Mouse (Mus musculus): ENCODE data around the gene Tm2d1.
"Not testable (repeated sequence)": the region's sequence is repeated elsewhere in the genome, so short reads cannot be mapped to it uniquely, and the experiment has no call there.

Tm2d1 gene

DNA sequence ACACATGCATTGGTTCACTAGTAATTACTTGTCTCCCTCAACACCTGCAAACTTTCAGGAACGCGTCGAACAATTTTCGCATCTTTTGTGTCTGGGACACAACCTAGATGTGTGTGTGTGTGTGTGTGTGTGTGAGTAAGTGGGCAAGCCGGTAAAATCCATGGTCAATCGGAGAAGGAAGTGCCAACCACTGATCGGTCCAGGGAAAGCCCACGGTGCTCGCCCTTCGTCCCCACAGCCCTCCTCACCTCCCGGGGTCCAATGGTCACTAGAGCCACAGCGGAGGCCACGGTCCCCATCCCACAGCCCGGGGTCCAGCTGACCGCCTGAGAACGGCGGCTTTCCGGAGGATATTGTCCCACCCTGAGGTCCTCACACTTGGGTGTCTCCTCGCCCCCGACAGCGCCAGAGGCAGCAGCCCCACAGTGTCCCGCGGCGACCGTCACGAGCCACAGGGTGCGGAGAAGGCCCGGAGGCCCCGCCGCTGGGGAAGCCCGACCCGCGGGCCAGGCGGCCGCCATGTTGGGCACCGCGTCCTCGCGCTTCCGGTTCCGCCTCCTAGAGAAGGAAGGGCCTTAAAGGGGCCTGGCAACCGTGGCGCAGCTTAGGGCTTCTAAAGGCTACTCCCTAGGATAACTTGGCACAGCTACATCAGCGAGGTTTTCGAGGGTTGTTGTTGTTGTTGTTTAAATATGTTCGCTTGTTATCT lies at the start of gene Tm2d1:
TSS of gene Tm2d1 (minus strand) at position 591 of the 709 bp plus-strand sequence.
- DNase-seq (ENCODE audit: extremely low read depth, insufficient read length, low spot score), result peak; percentile 81

DNA sequence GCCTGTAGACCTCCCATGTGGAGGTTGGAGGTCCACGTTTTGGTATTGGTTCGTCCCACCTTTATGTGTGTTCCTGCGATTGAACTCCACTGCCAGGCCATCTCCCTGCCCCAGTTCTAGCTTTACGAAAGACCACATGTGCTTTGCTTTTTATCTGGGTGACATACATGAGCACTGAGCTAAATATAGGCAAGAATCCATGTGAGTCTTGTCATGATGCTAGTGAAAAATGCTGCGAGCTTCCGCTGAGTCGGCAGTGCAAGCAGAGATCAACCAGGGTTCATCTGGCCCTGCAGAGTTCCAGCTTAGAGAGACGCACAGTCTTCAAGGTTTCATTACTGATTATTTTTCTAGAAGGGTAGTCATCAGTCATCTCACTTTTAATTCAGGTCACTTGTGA lies 45.3 kb upstream of the Tm2d1 start:
- DNase-seq (ENCODE audit: extremely low read depth, insufficient read length, low spot score), result no peak

DNA sequence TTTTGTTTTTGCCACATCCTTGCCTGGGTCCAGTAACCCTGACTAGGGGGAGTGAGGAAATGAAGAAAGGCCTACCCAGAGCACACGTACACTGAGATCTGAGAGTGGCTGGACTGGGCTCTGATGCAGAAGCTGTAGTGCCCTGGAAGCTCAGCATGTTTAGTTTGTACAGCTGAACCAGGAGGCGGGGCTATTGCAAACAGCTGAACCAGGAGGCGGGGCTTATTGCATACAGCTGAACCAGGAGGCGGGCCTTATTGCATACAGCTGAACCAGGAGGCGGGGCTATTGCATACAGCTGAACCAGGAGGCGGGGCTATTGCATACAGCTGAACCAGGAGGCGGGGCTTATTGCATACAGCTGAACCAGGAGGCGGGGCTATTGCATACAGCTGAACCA lies 32.0 kb upstream of the Tm2d1 start:
- not testable (repeated sequence) for DNase-seq (ENCODE audit: extremely low read depth, insufficient read length, low spot score)

DNA sequence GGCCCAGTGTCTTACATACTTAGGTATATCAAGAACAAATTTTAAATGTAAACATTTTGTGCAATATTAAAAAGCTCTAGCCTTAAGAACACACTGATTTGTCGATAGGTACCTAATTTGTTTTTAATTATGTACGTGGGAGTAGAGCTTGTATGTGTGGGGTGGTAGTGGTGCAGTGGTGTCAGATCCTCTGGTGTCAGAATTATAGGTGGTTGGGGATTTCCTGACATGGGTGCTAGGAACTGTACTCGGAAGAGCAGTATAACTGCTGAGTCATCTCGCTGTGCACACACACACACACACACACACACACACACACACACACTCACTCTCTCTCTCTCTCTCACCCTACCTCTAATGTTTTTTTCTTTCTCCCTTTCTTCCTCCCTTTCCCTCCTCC lies 25.3 kb upstream of the Tm2d1 start:
- no peak for DNase-seq (ENCODE audit: extremely low read depth, insufficient read length, low spot score)

DNA sequence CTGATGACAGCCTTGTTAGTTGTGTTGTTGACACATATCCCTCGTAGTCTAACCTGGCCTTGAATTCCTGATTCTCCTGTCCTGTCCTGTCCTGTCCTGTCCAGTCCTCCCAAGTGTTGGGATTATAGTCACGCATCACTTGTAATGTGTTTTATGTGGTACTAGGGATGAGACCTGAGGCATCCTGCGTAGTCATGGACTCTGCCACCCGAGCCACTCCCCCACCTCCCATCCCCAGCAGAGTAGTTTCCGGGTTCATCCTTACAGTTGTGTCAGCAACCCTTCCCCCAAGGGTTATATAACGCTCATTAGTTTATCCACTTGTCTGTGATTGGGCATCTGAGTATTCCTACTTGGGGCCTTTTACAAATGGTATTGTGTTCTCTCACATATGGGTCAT lies 21.3 kb upstream of the Tm2d1 start:
- no peak for DNase-seq (ENCODE audit: extremely low read depth, insufficient read length, low spot score)

DNA sequence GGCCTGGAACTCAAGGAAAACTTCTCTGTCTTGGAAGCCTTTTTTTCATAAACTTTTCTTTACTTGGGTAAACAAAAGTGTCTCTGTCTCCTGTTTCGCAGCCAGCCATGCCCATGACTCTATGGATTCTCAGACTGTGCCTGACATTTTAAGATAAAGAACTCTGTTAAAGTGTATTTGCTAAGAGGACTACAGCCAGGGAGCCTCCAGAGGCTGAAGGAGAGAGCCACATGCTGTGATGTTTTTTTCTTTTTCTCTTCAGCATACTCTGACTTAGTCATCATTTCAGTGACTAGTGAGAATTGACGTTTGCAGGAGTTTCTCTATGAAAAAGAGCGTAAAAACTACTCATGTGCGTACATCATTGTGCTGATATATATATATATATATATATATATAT lies 20.4 kb upstream of the Tm2d1 start:
- no peak for DNase-seq (ENCODE audit: extremely low read depth, insufficient read length, low spot score)

DNA sequence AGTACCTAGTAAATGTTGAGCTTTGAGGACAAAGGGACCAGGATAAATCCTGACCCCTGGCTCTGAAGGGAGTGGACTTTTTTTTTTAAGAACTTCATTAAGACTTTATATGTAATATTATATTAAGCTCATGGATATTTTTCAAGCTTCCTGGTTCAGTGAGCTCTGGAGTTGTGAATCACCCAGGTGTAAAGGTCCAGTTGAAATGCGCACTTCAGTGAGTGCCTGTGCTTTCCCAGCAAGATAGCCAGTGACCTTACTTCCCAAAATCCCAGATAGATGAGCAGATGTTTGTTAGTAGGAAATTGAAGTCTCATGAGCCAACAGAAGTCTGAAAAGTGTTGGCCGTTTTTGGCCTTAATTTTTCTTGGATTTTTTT lies 18.5 kb upstream of the Tm2d1 start:
- DNase-seq (ENCODE audit: extremely low read depth, insufficient read length, low spot score), result no peak

DNA sequence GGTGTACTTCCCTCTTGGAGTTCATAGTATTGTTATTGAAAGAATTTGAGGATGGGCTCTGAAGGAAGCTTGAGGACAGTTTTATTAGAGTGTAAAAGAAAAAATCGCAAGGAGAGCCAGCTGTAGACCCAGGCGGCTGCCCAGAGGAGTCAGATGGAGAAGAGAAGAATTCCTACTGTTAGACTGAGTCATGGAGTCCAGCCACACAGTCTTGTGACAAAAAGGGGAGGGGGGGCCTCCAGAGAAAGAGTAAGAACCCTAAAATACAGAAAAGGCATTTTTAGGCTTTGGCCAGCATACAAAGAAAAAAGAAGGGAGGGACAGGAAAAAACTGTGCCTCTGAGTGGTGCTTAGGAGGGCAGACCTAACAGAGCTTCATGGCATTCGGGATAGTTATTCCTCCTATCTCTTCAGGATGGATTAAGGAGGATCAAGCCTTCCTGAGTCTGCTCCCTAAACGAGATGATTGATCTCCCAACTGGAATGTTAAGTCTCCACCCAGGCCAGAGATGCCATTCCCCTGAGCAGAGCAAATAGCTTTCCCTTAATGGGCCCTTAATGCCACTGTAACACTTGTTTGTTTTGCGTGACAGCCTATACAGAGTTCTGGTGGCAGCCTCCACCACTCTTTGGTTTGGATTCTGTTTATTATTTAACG lies 17.9 kb upstream of the Tm2d1 start:
- DNase-seq (ENCODE audit: extremely low read depth, insufficient read length, low spot score), result no peak

DNA sequence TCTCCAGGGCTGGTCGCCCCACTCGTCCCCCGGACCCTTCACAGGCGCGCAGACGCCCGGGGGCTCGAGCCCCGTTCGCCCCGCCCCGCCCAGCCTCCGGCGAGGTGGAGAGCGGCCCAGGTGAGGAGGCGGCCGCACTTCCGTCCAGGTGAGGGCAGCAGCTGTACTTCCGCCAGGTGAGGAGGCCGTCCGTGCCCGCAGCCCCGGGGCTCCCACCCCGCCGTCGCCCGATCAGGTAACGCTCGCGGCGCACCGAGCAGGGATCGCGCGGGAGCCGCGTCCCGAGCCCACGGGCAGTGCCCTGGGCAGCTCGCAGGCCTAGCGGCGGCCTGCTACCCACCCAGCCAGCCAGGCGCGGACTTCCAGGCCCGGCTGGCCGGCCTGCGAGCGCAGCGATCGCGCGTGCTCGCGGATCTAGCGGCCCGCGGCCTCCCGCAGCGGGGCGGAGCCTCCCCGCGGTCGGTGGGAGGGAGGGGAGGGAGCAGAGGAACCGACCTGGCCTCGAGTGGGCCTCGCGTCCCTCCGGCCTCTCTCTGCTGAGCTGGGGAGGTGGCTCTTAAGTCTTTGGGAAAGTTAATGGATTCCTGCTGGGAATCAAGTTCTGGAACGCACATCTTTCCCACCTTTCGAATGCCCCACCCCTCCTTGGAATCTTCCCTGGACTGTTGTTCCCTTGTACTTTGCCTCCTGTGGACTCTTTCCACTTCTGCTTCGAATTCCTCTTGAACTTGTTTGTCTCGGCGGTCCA lies 12.8 kb upstream of the Tm2d1 start, which contains the start of gene Patj:
TSS of gene Patj (plus strand) at position 96 of the 748 bp plus-strand sequence.
- no peak for DNase-seq (ENCODE audit: extremely low read depth, insufficient read length, low spot score)

DNA sequence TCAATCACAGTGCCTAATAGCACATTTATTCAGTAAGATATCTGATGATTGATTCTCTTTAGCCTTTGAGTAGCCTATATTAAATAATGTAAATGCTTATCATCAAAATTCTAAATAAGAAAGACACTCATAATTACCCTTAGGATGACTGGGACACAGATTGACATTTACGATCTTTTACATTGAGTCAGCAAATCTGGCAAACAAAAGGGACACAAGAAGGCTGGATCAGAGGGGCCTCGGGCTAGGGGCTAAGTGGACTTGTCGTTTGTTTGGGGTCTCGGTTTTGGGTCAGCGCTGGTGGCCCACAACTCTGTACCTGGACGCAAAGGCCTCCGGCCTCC lies 12.2 kb upstream of the Tm2d1 start:
- DNase-seq (ENCODE audit: extremely low read depth, insufficient read length, low spot score), result no peak

DNA sequence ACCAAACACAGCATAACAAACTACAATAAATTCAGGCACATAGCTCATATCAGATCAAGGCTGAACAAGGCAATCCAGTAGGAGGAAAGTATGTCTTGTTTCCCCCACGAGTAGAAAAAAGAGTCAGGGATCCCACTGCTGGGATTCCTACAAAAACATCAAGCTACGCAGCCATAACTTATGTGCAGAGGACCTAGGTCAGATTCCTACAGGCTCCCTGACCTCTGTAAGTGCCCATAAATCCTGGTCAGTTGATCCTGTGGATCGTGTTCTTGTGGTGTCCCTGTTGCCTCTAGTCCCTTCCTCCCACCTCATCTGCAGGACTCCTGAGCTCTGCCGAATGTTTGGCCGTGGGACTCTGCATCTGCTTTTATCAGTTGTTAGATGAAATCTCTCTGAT lies 1.9 kb upstream of the Tm2d1 start:
- DNase-seq (ENCODE audit: extremely low read depth, insufficient read length, low spot score), result no peak

DNA sequence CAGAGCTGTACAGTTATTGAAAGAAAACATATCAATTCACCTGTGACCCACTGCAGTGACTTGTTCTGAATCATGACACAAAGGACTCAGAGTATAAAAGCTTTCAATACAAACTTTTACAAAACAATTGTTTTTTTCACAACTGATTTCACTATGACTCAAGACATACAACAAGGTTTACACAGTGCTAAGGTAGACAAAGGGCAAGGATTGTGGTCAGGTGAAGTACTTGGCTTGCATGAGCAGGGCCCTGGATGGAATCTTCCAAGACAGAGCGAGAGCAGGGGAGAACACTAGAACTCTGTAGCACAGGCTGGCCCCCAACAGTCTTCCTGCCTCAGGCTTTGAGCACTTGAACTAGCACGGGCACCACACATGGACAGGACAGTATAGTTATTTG lies 6.2 kb downstream of the Tm2d1 start:
- DNase-seq (ENCODE audit: extremely low read depth, insufficient read length, low spot score), result no peak

DNA sequence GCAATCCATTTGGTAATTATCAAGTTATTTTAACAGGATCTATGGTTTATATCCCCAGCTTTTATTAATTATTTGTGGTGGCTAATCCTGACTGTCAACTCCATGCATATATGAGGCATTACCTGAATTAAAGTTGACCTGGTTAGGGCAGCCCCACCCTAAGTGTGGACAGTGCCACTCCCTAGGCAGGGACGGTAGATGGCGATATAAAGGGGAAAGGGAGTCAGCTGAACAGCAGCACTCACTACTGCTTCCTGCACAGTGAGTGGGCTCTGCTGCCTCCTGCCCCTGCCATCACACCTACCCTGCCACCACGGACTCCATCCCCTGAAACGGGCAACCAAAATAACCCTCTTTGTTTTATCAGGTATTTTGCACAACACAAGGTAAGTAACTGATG lies 7.7 kb downstream of the Tm2d1 start:
- no peak for DNase-seq (ENCODE audit: extremely low read depth, insufficient read length, low spot score)

DNA sequence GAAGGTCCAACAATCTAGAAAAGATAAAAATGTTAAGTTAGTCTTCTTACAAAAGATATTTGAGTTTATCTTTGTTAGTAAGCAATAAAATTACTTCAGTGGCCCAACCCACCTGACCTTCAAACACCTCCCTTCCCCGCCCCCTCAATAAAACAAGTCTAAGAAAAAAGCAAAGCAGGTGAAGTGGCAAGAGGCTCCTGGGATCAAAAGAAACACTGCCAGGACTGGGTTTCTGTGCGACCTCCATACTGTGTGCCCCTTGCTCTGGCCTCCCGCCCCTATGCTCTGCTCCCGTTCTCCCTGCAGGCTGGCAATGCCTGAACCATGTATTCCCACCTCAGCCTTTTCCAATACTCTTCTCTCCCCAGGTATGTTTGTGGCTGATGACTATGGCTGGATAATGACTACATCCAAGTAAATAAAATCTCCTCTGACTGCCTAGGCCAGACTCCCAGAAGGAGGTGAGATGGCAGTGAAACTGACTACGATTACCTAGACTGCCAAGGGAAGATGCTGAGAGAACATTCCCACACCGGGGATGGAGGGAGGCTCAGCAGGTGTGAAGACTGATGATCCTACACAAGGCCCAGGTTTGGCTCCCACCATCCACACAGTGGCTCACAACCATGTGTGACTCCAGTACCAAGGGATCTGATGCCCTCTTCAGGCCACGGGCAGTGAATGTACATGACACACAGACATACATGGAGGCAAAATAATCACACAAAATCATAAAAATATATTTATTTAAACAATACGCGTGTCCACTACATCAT lies 24.9 kb downstream of the Tm2d1 start:
- no peak for DNase-seq (ENCODE audit: extremely low read depth, insufficient read length, low spot score)

DNA sequence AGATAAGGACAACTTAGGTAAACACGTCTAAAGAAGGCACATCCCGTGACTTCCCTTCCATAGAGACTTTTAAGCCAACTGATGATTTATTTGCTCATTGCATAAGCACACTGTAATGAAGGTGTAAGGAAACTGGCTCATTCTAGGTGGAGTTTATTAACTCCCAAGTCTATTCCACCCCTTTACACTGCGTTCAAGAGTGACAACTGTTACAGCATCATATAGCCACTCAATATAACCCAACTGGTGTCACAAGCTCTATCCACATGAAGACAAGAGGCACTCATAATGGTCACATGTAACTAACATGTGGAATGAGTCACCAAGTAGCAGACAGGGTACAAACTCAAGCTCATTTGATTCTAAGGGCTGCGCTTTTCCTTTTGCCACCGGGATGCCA lies 34.5 kb downstream of the Tm2d1 start:
- DNase-seq (ENCODE audit: extremely low read depth, insufficient read length, low spot score), result no peak

DNA sequence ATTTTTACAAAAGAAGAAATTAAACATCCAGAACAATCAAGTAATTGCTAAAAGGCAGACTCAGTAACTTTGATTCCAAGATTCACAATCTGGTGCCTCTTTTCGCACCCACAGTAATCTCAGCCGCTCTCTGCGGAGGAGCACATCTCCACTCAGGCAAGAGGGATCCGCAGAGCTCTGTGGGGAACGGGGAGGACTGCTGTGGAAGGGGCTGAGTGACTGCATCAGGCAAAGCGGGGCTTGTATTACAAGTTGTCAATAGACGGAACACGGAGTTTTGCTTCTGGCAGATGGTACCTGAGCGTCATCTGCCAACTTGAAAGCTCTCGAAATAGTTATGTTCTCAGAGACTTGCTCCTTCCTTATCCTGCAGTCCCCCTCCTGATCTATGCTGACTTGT lies 37.3 kb downstream of the Tm2d1 start:
- DNase-seq (ENCODE audit: extremely low read depth, insufficient read length, low spot score), result no peak

DNA sequence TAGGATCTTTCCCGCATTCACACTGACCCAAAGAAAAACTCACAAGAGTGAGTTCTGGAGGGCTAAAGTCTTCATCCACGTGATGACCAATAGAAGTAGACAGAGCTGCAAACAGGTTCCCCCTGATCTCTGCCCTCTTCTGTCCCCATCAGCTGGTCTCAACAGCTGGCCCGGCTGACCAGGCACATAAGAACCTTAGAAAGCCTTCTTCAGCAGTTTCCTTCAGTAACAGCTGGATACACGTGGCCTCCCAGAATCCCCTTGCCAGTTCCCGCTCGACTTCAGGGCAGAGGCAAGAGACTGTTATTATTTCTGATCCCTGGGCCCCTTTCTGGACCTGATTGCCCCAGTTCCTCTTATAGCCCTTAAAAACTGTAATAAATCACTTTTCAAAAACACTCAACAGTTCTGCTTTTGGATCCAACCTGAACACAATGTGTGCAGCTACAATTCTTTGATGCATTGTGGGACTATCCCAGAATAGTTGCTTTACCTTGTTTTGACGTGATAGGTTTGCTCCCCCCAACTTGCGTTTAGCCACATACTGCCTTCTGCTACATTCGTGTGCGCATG lies 43.0 kb downstream of the Tm2d1 start:
- DNase-seq (ENCODE audit: extremely low read depth, insufficient read length, low spot score), result no peak

DNA sequence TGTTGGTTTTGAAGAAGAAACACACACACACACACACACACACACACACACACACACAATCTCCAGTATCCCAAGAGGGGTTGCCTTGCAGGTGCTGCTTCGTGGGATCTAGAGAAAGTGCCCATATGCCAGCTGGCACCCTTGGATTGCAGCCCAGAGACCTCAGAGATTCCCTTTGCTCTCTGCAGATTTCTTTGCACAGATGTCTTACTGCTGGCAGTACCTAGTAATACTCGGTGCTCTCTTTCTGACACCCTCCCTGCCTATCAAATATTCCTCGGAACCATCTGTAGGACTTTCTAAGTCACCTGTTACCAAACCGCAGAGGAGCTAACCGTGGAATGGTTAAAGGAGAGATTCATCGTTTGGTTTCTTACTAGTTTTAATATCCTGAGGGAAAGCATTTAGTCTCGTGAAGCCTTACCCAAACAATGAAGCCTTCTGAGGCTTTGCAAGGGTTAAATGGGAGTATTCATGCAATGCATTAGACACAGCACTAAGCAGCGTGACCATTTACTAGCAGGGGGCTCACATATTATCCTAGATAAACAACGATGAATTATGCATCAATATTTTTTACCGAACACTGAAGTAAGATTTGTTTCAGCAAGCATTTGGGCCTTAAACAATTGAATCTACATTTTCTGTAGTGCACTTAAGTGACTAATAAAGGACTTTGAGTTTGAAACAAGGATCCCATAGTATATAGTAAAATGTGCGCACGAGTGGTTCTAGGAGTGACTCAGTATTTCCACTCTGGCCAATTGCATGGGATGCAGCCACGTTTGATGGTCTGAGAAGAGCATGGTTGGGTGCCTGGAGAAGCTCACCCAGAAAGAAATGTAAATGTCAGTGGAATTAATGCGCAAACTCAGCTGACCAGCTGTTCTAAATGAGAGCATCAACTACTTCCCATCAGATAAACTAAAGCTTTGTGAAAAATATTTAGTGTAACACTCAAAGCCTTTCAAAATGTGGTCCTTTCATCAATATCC lies 44.2 kb downstream of the Tm2d1 start:
- DNase-seq (ENCODE audit: extremely low read depth, insufficient read length, low spot score), result no peak

DNA sequence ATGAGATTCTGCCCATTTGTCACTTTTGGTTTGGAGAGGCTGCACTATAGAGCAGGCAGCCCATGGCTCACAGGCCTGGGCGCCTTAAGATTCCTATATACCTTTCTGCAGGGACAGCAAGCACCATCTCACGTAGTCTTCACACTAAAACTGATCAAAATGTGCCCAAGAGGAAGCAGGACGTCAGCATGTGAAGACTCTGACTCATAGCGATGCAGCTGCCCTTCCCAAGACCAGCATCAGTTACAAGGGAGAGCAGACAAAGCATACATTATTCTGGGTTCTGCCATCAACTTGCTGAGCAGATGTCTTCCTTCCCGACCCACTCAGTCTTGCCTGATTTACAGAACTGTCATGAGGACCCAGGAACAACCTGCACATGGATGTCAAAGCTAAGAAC lies 45.9 kb downstream of the Tm2d1 start:
- no peak for DNase-seq (ENCODE audit: extremely low read depth, insufficient read length, low spot score)

DNA sequence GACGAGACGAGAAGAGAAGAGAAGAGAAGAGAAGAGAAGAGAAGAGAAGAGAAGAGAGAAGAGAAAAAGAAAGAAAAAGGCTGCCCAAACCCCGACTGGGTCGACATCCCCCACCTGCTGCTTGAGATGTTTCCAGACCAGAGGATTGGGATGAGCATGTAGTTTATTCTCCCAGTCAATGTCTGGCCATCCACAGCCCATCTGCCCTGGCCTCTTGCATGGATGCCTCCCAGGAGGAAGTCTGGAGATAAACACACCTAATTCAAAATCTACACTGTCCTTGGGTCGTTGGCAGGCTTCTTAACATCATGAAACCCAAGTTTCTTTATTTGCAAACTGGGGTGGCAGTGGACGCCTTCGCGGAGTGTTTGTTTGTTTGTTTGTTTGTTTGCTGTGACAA lies 47.4 kb downstream of the Tm2d1 start:
- no peak for DNase-seq (ENCODE audit: extremely low read depth, insufficient read length, low spot score)

All from 3134 (cell line).